Mouse (Mus musculus) limb, embryonic 15.5 days (tissue): Measurements from ENCODE around the gene Arhgap19. TPM values are rescaled to one million over a fixed set of nuclear protein-coding genes. Genes with fewer than 3 reads are reported as not detected.

Experiments used
- ATAC-seq: fragments of 200-750 bp; cut with Nextera tagmentation; 2 replicates; pipeline ENCODE4 v1.8.0; 2017; ENCODE audit warnings: low read depth, moderate TSS enrichment; ENCODE audit not compliant: insufficient number of reproducible peaks, low FRiP score, low TSS enrichment
- H3K27ac ChIP-seq: fragments of 300-500 bp; sonication (generic); 2 replicates; pipeline ENCODE4 v1.5.1; 2015; ENCODE audit warnings: moderate library complexity, mild to moderate bottlenecking, inconsistent platforms
- H3K27me3 ChIP-seq: fragments of 300-500 bp; sonication (generic); 2 replicates; pipeline ENCODE4 v1.6.1; 2015; ENCODE audit warnings: inconsistent platforms
- H3K36me3 ChIP-seq: fragments of 300-500 bp; sonication (generic); 2 replicates; pipeline ENCODE4 v1.6.1; 2015; ENCODE audit warnings: inconsistent platforms
- H3K4me1 ChIP-seq: fragments of 300-500 bp; sonication (generic); 2 replicates; pipeline ENCODE4 v1.6.1; 2015; ENCODE audit warnings: inconsistent platforms
- H3K4me2 ChIP-seq: fragments of 300-500 bp; sonication (generic); 2 replicates; pipeline ENCODE4 v1.6.1; 2015; ENCODE audit warnings: mild to moderate bottlenecking, inconsistent platforms
- H3K4me3 ChIP-seq: fragments of 300-500 bp; sonication (generic); 2 replicates; pipeline ENCODE4 v1.5.1; 2015; ENCODE audit warnings: mild to moderate bottlenecking, inconsistent platforms
- H3K9ac ChIP-seq: fragments of 300-500 bp; sonication (generic); 2 replicates; pipeline ENCODE4 v1.6.1; 2015; ENCODE audit warnings: inconsistent platforms
- H3K9me3 ChIP-seq: fragments of 300-500 bp; sonication (generic); 2 replicates; pipeline ENCODE4 v1.6.1; 2016; ENCODE audit warnings: inconsistent platforms
- WGBS: fragments of 180-500 bp; shearing (Covaris S2); methylation state at CpG from one replicate; pipeline ENCODE4 v1.1.7; 2015; 5-methylcytosine and 5-hydroxymethylcytosine counted together
- polyA plus RNA-seq: library from polyadenylated mRNA; unstranded; fragments of >200 nt; fragmentation: Nextera tagmentation; extraction: Ambion mirVana; gene quantifications from 2 replicates; pipeline ENCODE4 v1.2.1, GENCODE M21; 2015

Gene Arhgap19
- polyA plus RNA-seq, 1 experiment from 2014 or later, result 16.2 TPM

GRCm38 (mm10) chr19:41812525-41812924 lies 10.7 kb upstream of the Arhgap19 start:
- 90% methylated on average over 10 of the region's 10 CpGs for WGBS
- Histone ChIP-seq H3K27me3 (no peaks in the 10 kb centered on the region), H3K27ac (no peak overlapping the region), H3K9ac (no peak overlapping the region), H3K9me3 (no peaks in the 10 kb centered on the region), H3K4me3 (no peak overlapping the region), H3K4me1 (peaks cover 6% of the 10 kb centered on the region; the same call in 1 of the 2 replicates), H3K36me3 (no peaks in the 10 kb centered on the region), H3K4me2 (no peak overlapping the region)
- ATAC-seq, result no peak

DNA sequence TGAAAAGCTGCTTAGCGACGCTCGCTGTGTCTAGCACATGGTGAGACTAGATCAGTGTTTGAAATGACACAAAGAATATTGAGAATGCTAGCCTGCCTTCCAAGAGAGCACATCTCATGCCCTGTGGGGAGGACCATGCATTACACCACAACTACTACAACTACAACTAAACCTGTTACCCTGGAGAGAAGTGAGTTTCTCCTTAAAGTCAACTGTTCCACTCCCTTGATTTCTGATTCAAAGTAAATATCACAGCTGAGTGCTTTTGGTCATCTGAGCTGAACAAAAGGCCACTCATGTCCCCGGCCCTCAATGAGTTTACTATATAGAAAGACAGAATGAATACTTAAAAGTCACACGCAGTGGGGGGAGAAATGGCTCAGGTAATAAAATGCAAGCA lies 8.2 kb upstream of the Arhgap19 start:
- 83% methylated on average over 5 of the region's 5 CpGs for WGBS
- H3K9ac ChIP-seq, result no peak overlapping the region
- no peaks in the 10 kb centered on the region for H3K27me3 ChIP-seq
- ATAC-seq, result no peak
- H3K4me3 ChIP-seq, result no peak overlapping the region
- no peaks in the 10 kb centered on the region for H3K4me1 ChIP-seq
- no peak overlapping the region for H3K4me2 ChIP-seq
- no peak overlapping the region for H3K27ac ChIP-seq
- no peaks in the 10 kb centered on the region for H3K36me3 ChIP-seq
- H3K9me3 ChIP-seq, result no peaks in the 10 kb centered on the region

DNA sequence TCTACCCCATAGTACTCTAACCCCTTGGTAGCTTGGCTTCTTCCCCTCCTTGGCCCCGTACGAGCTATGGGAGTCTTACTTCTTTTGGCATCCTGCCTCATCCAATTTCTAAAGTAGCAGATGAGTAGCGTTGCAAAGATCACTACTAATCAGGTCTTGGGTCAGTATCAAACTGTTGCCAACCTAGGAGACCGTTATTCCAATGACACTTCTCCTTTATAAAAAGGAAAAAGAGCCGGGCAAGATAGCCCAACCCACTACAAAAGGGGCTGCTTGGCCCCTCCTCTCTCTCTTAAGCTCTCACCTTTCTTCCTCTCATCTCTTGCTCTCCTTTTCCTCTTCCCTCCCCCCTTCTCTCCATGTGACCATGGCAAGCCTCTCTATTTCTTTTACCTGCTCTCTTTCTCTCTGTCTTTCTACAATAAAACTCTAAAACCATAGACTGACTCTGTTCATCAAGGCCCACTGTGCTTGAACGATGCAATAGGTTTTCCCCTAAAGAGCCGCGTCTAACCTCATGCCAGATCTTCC lies 6.3 kb upstream of the Arhgap19 start:
- Histone ChIP-seq H3K36me3 (no peaks in the 10 kb centered on the region), H3K27ac (no peak overlapping the region)
- 74% methylated on average over 8 of the region's 8 CpGs for WGBS

DNA sequence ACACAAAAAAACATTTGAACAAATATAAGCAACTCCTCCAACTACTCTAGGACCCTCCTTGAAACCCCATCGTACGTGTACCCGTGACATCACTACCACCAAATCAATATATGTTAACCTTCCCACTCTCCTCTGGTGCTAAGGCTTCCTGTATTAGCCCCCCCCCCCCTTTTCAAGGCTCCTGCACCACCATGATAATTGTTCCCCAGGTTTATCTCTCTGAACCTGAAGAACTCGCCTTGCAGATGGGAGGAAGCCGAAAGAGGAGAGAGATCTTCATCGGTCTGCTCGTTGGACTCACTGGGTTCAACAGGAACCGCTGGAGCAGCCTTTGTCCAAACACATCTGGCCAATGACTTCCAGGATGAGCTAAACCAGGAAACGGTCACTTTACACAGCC lies 5.7 kb upstream of the Arhgap19 start:
- WGBS, result 86% methylated on average over 9 of the region's 9 CpGs
- Histone ChIP-seq H3K9ac (no peak overlapping the region), H3K9me3 (no peaks in the 10 kb centered on the region), H3K27me3 (no peaks in the 10 kb centered on the region), H3K36me3 (no peaks in the 10 kb centered on the region), H3K4me1 (0 out of 2 replicates have a peak, but pooled peaks cover 5% of the 10 kb centered on the region), H3K27ac (no peak overlapping the region), H3K4me3 (no peak overlapping the region), H3K4me2 (no peak overlapping the region)
- no peak for ATAC-seq

More for the DNA sequence above, 6.3 kb upstream of the Arhgap19 start:
- no peaks in the 10 kb centered on the region for H3K9me3 ChIP-seq
- ATAC-seq, result no peak
- no peak overlapping the region for H3K9ac ChIP-seq
- H3K4me2 ChIP-seq, result no peak overlapping the region
- 0 out of 2 replicates have a peak, but pooled peaks cover 2% of the 10 kb centered on the region for H3K4me1 ChIP-seq
- no peaks in the 10 kb centered on the region for H3K27me3 ChIP-seq
- no peak overlapping the region for H3K4me3 ChIP-seq

DNA sequence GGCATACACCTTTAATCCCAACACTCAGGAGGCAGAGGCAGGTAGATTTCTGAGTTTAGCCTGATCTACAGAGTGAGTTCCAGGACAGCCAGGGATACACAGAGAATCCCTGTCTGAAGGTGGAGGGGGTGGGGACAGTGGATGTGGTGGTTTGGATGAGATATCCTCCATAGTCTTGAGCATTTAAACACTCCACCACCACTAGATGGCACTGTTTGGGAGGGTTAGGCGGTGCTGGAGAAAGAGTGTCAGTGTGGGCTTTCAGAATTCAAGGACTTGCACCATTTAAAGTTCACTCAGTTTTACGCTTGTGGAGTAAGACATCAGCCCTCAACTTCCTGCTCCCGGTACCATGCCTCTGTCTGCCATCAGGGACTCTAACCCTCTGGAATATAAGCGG lies 4.0 kb upstream of the Arhgap19 start:
- no peak for ATAC-seq
- no peak overlapping the region for H3K4me3 ChIP-seq
- 87% methylated on average over 4 of the region's 4 CpGs for WGBS

DNA sequence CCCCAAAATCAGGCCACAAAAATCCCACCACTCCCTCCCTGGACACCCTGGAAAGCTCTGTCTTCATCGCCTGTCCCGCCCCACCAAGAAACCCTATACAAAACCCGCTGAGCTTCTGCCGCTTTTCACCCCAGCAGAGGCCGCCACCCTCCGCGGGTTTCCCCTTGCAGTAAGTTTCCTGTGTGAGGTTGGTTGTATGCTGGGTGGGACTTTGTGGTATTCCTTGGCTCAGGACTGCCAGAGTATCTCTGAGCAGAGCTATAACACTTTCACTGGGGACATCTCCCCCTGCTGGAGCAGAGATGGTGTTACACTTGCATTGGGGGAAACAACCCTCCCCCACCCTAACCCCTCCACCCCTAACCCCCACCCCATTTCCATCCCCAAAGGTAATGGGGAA lies 1.5 kb upstream of the Arhgap19 start:
- H3K4me2 ChIP-seq, result no peak overlapping the region
- H3K4me1 ChIP-seq, result peaks cover 21% of the 10 kb centered on the region
- no peaks in the 10 kb centered on the region for H3K27me3 ChIP-seq
- H3K27ac ChIP-seq, result no peak overlapping the region
- H3K36me3 ChIP-seq, result no peaks in the 10 kb centered on the region
- H3K9me3 ChIP-seq, result no peaks in the 10 kb centered on the region
- H3K4me3 ChIP-seq, result no peak overlapping the region
- no peak for ATAC-seq
- H3K9ac ChIP-seq, result no peak overlapping the region
- 43% methylated on average over 7 of the region's 7 CpGs for WGBS

More for the DNA sequence above, 4.0 kb upstream of the Arhgap19 start:
- no peaks in the 10 kb centered on the region for H3K9me3 ChIP-seq
- H3K36me3 ChIP-seq, result no peaks in the 10 kb centered on the region
- no peaks in the 10 kb centered on the region for H3K27me3 ChIP-seq
- no peak overlapping the region for H3K4me2 ChIP-seq
- no peak overlapping the region for H3K9ac ChIP-seq
- peaks cover 11% of the 10 kb centered on the region for H3K4me1 ChIP-seq
- H3K27ac ChIP-seq, result no peak overlapping the region

- Histone ChIP-seq H3K27ac (peak overlapping the region; percentile 74), H3K4me2 (peak overlapping the region; percentile 75), H3K4me3 (peak overlapping the region; percentile 69), H3K9me3 (no peaks in the 10 kb centered on the region), H3K4me1 (peaks cover 29% of the 10 kb centered on the region), H3K9ac (peak overlapping the region; percentile 60), H3K27me3 (no peaks in the 10 kb centered on the region), H3K36me3 (no peaks in the 10 kb centered on the region)
- no peak for ATAC-seq
- 6% methylated on average over 26 of the region's 26 CpGs for WGBS
Measured at GRCm38 (mm10) chr19:41800986-41801741, 683 bp downstream of the Arhgap19 start.

- ATAC-seq, result no peak
- no peaks in the 10 kb centered on the region for H3K27me3 ChIP-seq
- H3K4me3 ChIP-seq, result peak overlapping the region; percentile 69
- peak overlapping the region; percentile 75 for H3K4me2 ChIP-seq
- H3K4me1 ChIP-seq, result peaks cover 31% of the 10 kb centered on the region
- no peaks in the 10 kb centered on the region for H3K9me3 ChIP-seq
- H3K9ac ChIP-seq, result no peak overlapping the region
- H3K36me3 ChIP-seq, result no peaks in the 10 kb centered on the region
- WGBS, result 50% methylated on average over 6 of the region's 6 CpGs
- H3K27ac ChIP-seq, result no peak overlapping the region
Measured at GRCm38 (mm10) chr19:41800451-41800850, 1.4 kb downstream of the Arhgap19 start.

DNA sequence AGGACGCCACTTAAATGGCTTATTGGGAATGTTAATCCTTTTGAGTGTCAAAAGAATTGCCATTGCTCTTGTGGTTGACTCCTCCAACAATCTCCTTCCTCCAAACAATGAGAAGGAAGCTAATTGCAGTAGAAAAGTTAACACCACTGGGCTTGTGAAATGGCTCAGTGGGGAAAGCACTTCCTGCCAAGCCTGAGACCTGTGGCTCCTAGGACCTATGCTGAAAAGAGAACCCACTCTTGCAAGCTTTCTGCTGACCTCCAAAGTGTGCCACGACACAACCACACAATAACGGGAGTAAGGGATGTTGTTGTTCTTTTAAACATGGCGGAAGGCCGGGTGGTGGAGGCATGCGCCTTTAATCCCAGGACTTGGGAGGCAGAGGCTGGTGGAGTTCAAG lies 4.3 kb downstream of the Arhgap19 start:
- H3K27me3 ChIP-seq, result no peaks in the 10 kb centered on the region
- 91% methylated on average over 6 of the region's 6 CpGs for WGBS
- peaks cover 26% of the 10 kb centered on the region for H3K4me1 ChIP-seq
- H3K27ac ChIP-seq, result no peak overlapping the region
- no peak overlapping the region for H3K4me3 ChIP-seq
- H3K9ac ChIP-seq, result no peak overlapping the region
- no peaks in the 10 kb centered on the region for H3K9me3 ChIP-seq
- no peak for ATAC-seq
- no peak overlapping the region for H3K4me2 ChIP-seq
- no peaks in the 10 kb centered on the region for H3K36me3 ChIP-seq

DNA sequence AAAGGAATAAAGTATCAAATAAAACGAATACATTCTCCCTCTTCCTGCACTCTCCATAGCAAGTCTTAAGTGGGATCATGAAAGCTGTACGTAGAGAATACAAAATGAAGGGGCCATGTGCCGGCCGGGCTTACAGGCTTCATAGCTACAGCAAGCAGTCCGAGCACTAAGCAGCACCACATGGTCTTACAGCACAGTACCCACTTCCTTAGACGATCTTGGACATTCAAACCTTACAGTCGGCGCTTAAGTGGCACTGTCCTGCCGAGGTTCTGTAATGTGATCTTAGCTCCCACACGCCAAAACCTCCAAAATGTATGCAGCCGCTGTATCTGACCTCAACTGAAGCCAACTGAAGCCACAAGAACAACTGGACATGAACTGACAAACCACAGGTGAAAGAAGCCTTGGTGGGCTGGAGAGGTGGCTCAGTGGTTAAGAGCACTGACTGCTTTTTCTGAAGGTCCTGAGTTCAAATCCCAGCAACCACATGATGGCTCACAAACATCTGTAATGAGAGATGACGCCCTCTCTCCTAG lies 5.0 kb downstream of the Arhgap19 start:
- H3K27ac ChIP-seq, result peak overlapping the region; percentile 33; the same call in 1 of the 2 replicates
- H3K4me1 ChIP-seq, result peaks cover 22% of the 10 kb centered on the region
- no peaks in the 10 kb centered on the region for H3K27me3 ChIP-seq
- no peak overlapping the region for H3K4me2 ChIP-seq
- H3K4me3 ChIP-seq, result no peak overlapping the region
- H3K36me3 ChIP-seq, result no peaks in the 10 kb centered on the region
- no peaks in the 10 kb centered on the region for H3K9me3 ChIP-seq
- WGBS, result 65% methylated on average over 12 of the region's 12 CpGs
- ATAC-seq, result no peak
- H3K9ac ChIP-seq, result no peak overlapping the region

- 54% methylated on average over 3 of the region's 3 CpGs for whole genome bisulfite sequencing
- Histone ChIP-seq H3K4me1 (peaks cover 22% of the 10 kb centered on the region), H3K9ac (no peak overlapping the region), H3K4me3 (no peak overlapping the region), H3K9me3 (no peaks in the 10 kb centered on the region), H3K27ac (0 out of 2 replicates have a peak overlapping the region, but pooled peaks have one; percentile 8), H3K27me3 (no peaks in the 10 kb centered on the region), H3K4me2 (no peak overlapping the region), H3K36me3 (no peaks in the 10 kb centered on the region)
- no peak for ATAC-seq
Measured at GRCm38 (mm10) chr19:41796148-41796760, 5.6 kb downstream of the Arhgap19 start.

- no peaks in the 10 kb centered on the region for H3K36me3 ChIP-seq
- no peaks in the 10 kb centered on the region for H3K27me3 ChIP-seq
- H3K9me3 ChIP-seq, result no peaks in the 10 kb centered on the region
- no peak overlapping the region for H3K9ac ChIP-seq
- 87% methylated on average over 6 of the region's 6 CpGs for WGBS
- H3K4me2 ChIP-seq, result no peak overlapping the region
- ATAC-seq, result no peak
- no peak overlapping the region for H3K4me3 ChIP-seq
- H3K4me1 ChIP-seq, result peaks cover 11% of the 10 kb centered on the region
- H3K27ac ChIP-seq, result no peak overlapping the region
Measured at GRCm38 (mm10) chr19:41794901-41795300, 6.9 kb downstream of the Arhgap19 start.
